Mouse (Mus musculus) megakaryocyte, embryonic 14.5 days (primary cell): ENCODE measurements around the gene Prrxl1. TPM values are rescaled to one million over a fixed set of nuclear protein-coding genes. Genes with fewer than 3 reads are reported as not detected.

Experiments
- H3K27me3 ChIP-seq: replicated peaks from 2 replicates; pipeline ENCODE3; 2012; ENCODE audit warnings: inconsistent platforms
- H3K36me3 ChIP-seq: replicated peaks from 2 replicates; pipeline ENCODE3; 2012; ENCODE audit warnings: low read length, inconsistent platforms, mixed read lengths
- H3K4me1 ChIP-seq: 2 replicates; pipeline ENCODE4 v1.6.1; 2012; ENCODE audit warnings: inconsistent platforms
- H3K4me3 ChIP-seq: replicated peaks from 2 replicates; pipeline ENCODE3; 2012; ENCODE audit warnings: moderate library complexity, mild to moderate bottlenecking, inconsistent platforms
- H3K9me3 ChIP-seq: 2 replicates; pipeline ENCODE4 v1.6.1; 2012; ENCODE audit warnings: inconsistent platforms
- FLI1 ChIP-seq: IDR thresholded peaks from 2 replicates; pipeline ENCODE4 v1.6.1; 2012; ENCODE audit warnings: low read length, inconsistent platforms, mixed read lengths
- GATA1 ChIP-seq: IDR thresholded peaks from 3 replicates; pipeline ENCODE4 v1.6.1; 2012; ENCODE audit warnings: mixed read lengths, low read length, inconsistent platforms, borderline replicate concordance
- polyA plus RNA-seq: library from polyadenylated mRNA; stranded (reverse); fragments of >175 nt; gene quantifications from 2 replicates; pipeline ENCODE4 v1.2.3, GENCODE M21; 2012; ENCODE audit warnings: low replicate concordance; ENCODE audit not compliant: insufficient read depth

Gene Prrxl1
- 0.04 TPM in 1 of 2 replicates, not detected in the other for polyA plus RNA-seq

DNA sequence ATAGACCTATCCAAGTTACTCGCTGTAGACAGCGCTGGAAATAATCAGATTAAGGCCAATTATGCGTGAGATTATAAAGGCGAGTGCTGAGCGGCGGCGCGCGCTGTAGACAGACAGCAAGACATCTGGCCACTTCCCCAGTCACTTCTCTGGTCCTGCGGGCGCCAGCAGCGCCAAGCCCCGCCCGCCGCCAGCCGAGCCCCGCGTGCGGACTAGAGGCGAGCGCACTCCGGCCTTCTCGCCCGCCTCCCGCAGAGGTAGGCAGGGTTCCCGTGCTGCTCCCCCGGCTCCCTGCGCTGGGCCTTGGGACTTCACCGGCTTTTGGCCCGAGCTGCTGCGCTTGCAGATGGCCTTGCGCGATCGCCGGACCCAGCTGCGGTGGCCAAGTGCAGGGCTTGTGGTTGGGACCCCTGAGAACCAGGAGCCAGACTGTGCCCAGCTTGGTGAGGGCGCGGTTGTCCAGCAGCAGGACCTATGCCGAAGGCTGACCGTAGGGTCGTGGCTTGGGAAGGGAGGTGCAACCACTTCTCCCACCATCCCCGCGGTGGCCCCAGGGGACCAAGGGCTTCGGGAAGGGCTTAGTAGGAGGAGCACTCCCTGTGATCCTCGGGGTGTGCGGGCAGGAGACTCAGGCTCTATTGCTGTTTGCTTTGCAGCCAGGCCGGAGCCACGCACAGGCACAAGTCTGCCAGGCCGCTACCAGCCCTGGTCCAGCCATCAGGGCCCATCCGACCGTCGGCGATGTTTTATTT is at the start of gene Prrxl1:
TSS of gene Prrxl1 (plus strand) at position 118 of the 752 bp plus-strand sequence.
- no peaks in the 10 kb centered on the region for H3K36me3 ChIP-seq
- no peak within 1 kb of the TSS for H3K4me3 ChIP-seq
- peaks cover 4% of the 10 kb centered on the region; the same call in 1 of the 2 replicates for H3K9me3 ChIP-seq
- peaks cover 11% of the 10 kb centered on the region for H3K4me1 ChIP-seq
- TF ChIP-seq GATA1 (no peak), FLI1 (no peak)
- H3K27me3 ChIP-seq: peaks cover 93% of the 10 kb centered on the region

DNA sequence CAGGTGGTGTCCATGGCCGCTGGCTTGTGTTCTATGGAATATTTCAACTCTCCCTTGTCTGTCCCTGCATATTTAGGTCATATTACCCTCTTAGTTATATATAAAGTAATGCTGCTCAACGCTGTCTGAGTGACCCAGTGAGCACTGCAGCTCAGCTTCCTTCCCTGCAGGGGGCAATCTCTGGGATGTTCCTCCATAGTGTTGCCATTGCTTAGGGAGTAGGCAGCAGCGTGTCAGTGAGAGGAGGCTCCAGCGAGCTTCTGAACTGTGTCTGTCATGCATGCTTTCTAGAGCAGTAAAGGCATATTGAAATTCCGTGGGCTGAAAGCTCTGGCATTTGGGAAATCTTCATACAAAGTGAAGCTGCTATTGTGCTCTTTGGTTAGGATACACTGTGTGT is 47.4 kb upstream of the Prrxl1 start:
- H3K4me1 ChIP-seq: no peaks in the 10 kb centered on the region
- H3K4me3 ChIP-seq: no peak overlapping the region
- no peaks in the 10 kb centered on the region for H3K9me3 ChIP-seq
- no peaks in the 10 kb centered on the region for H3K27me3 ChIP-seq
- H3K36me3 ChIP-seq: peaks cover 99% of the 10 kb centered on the region
- no peak for TF ChIP-seq FLI1

GRCm38 (mm10) chr14:32553198-32553903 is 45.9 kb upstream of the Prrxl1 start:
- Histone ChIP-seq H3K9me3 (no peaks in the 10 kb centered on the region), H3K4me1 (no peaks in the 10 kb centered on the region), H3K27me3 (no peaks in the 10 kb centered on the region), H3K36me3 (peaks cover 99% of the 10 kb centered on the region), H3K4me3 (no peak overlapping the region)
- TF ChIP-seq GATA1 (no peak), FLI1 (no peak)

DNA sequence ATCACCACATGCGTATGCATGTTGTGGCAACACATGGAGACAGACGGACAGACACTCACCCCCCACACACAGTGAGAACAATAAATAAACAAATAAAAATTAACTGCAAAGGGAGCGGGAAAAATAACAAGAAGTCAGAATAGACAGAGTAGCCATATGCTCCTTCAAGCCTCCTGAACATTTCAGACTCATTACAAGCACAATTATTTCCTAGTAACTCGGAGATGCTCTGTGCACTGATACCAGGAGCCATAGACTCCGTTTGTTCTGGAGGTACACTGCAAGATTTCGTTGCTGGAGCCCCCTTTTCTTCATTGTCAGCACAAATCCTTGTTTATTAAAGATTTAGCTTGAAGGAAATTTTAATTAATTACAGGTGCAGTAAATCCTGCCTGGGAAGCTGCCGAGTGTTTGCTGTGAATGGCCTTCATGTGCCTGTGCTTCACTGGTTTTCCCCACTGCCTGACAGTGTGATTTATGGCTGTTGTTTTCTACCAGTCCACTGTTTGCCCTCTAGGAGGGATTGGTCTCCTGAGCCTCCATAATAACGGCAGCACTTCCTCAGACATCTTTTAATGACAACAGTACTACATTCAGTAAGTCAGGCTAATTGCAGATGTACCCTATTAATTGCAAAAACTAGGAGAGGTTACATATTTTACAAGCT is 44.2 kb upstream of the Prrxl1 start:
- Histone ChIP-seq H3K36me3 (peaks cover 99% of the 10 kb centered on the region), H3K9me3 (no peaks in the 10 kb centered on the region), H3K4me3 (no peak overlapping the region), H3K4me1 (no peaks in the 10 kb centered on the region), H3K27me3 (no peaks in the 10 kb centered on the region)
- TF ChIP-seq GATA1: no peak
- TF ChIP-seq FLI1: no peak

DNA sequence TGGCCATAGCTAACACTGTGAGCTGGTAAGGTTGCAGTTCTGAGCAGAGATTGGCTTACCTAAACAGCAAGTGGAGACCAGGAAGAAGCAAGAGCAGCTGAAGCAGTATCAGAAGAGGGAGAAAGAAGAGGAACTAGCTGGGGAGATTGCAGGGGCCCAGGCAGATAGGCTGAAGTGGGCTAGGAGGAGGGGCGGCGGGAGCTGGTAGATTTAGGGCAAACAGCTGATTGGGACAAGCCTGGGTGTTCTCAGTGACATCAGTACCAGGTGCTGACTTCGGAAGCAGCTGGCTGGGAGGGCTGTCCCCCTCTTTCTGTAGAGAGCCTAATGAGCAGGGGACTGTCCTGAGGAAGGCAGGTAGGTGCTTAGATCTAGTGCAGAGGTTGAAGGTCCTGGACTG is 37.8 kb upstream of the Prrxl1 start:
- H3K4me1 ChIP-seq: no peaks in the 10 kb centered on the region; the same call in 1 of the 2 replicates
- no peaks in the 10 kb centered on the region for H3K27me3 ChIP-seq
- no peaks in the 10 kb centered on the region for H3K9me3 ChIP-seq
- H3K36me3 ChIP-seq: peaks cover 100% of the 10 kb centered on the region
- TF ChIP-seq GATA1 (no peak), FLI1 (no peak)
- no peak overlapping the region for H3K4me3 ChIP-seq

DNA sequence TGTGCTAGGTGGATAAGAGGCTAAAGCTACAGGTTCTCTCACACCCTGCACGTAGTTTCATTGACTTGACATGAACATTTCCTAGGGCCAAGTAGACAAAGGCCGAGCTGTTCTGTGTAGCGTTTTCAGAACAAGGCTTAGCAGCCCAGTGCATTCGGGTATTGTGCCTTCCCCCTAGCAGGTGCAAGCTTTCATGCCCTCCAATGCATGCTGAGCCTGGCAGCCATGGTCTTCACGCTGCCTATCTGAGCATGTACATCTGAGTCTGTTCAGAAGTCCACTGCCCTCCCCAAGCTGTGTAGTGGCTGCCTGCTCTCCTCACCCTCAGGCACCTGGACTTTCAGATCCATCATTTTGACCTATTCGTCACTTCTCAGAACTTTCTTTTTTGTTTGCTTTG is 35.5 kb upstream of the Prrxl1 start:
- TF ChIP-seq GATA1: no peak
- no peak for TF ChIP-seq FLI1
- no peaks in the 10 kb centered on the region for H3K9me3 ChIP-seq
- H3K36me3 ChIP-seq: peaks cover 100% of the 10 kb centered on the region
- H3K4me3 ChIP-seq: peak overlapping the region; percentile 31
- no peaks in the 10 kb centered on the region; the same call in 1 of the 2 replicates for H3K4me1 ChIP-seq
- H3K27me3 ChIP-seq: no peaks in the 10 kb centered on the region

- TF ChIP-seq FLI1 (no peak), GATA1 (no peak)
- 0 out of 2 replicates have a peak, but pooled peaks cover 3% of the 10 kb centered on the region for H3K4me1 ChIP-seq
Measured at GRCm38 (mm10) chr14:32572519-32572918, 26.7 kb upstream of the Prrxl1 start.

DNA sequence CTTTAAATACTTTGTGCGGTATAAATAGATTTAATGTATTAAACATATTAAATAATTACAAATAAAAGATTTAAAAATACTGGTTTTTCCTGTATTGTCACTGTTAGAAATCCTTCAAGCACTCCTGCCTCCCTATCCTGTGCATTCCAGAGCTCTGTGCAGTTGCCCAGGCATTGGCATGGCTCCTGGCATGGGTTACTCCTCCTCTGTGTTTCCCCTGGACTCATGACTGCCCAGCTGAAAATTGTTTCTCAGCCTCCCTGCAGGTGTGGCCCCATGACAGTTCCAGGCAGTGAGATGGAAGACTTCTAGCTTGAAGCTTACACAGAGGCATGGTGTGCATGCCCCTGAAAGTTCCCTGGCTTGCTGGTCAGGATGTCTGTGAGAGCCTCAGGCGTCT is 20.8 kb upstream of the Prrxl1 start:
- no peaks in the 10 kb centered on the region for H3K9me3 ChIP-seq
- H3K27me3 ChIP-seq: peaks cover 10% of the 10 kb centered on the region
- peaks cover 58% of the 10 kb centered on the region for H3K36me3 ChIP-seq
- TF ChIP-seq GATA1: no peak
- TF ChIP-seq FLI1: no peak
- H3K4me1 ChIP-seq: peaks cover 14% of the 10 kb centered on the region
- no peak overlapping the region for H3K4me3 ChIP-seq

More at GRCm38 (mm10) chr14:32572519-32572918, 26.7 kb upstream of the Prrxl1 start:
- Histone ChIP-seq H3K9me3 (no peaks in the 10 kb centered on the region), H3K27me3 (no peaks in the 10 kb centered on the region), H3K4me3 (no peak overlapping the region), H3K36me3 (peaks cover 96% of the 10 kb centered on the region)

DNA sequence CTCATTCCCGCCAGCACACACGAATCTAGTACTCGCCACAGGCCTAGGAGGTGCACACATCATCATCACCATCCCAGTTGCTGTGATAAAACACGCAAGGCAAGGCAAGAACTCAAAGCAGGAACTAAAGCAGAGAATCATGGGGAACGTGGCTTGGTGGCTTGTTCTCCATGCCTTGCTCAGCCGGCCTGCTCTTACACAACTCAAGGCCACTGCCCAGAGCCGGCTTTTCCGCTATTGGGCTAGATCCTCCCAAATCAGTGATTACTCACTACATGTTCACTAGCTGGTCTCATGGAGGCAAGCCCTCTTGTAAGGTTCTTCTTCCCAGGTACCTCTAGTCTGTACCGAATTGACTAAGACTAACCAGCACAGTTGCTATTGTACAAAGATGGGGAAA is 15.5 kb upstream of the Prrxl1 start:
- H3K9me3 ChIP-seq: no peaks in the 10 kb centered on the region
- H3K36me3 ChIP-seq: peaks cover 9% of the 10 kb centered on the region
- no peak overlapping the region for H3K4me3 ChIP-seq
- H3K4me1 ChIP-seq: peaks cover 18% of the 10 kb centered on the region
- TF ChIP-seq GATA1 (no peak), FLI1 (no peak)
- peaks cover 55% of the 10 kb centered on the region for H3K27me3 ChIP-seq

DNA sequence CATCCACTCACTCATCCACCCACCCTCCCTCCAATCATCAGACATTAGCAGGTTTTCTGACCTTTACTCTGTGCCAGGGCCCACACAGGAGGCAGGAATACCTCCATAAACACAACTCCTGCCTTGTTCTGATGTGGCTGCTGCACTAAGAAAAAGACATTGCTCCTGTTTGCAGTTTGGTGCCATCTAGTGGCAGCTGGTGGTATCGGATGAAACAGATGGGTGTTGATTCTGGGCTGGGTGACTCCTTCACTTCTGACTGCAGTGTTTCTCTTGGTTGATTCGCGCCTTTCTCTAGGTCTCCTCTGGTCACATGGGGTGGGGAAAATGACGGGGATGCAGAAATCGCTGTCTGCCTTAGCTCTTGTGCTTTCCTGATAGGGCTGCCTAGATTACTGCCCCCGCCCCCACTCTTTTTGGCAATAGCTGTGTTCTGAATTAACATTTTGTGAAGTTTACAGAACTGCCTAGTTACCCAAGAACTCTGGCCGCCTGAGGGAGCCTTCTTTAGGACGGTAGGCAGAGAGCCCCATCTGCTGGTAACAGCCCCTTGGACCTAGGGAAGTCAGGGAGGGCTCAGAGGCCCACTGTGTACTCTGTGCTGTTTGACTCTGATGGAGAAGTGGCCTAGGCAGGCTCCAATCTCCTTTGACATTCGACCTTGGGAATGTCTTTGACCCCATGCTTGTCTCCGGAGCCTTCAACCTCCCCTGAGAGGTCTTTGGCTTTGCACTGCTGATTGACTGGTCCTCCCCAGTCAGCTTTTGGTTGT is 12.0 kb upstream of the Prrxl1 start:
- H3K9me3 ChIP-seq: no peaks in the 10 kb centered on the region
- H3K4me1 ChIP-seq: peaks cover 16% of the 10 kb centered on the region
- no peak for TF ChIP-seq FLI1
- no peak for TF ChIP-seq GATA1

More for the DNA sequence above, 12.0 kb upstream of the Prrxl1 start:
- Histone ChIP-seq H3K4me3 (no peak overlapping the region), H3K36me3 (no peaks in the 10 kb centered on the region), H3K27me3 (peaks cover 79% of the 10 kb centered on the region)
